Mouse (Mus musculus): ENCODE results near the gene Naa80.

GRCm38 (mm10) chr9:107567702-107568319, 10.9 kb upstream of the Naa80 start, which contains the start of gene Hyal2:
- TF ChIP-seq GATA1 (IDR thresholded peaks at IDR 0.05; ENCODE audit: borderline replicate concordance, low read length) (no peak), FLI1 (IDR thresholded peaks at IDR 0.05; ENCODE audit: low read length) (no peak)

All from megakaryocyte, embryonic 14.5 days (primary cell).